Mouse (Mus musculus) heart, postnatal 36 days (tissue): Measurements from ENCODE around the gene Prpf3. TPM values are rescaled to one million over a fixed set of nuclear protein-coding genes. Genes with fewer than 3 reads are reported as not detected.
"Not testable (repeated sequence)": the region's sequence is repeated elsewhere in the genome, so short reads cannot be mapped to it uniquely, and the experiment has no call there.

Source experiments
- DNase-seq, 2 experiments: peaks; one replicate each; pipeline ENCODE4 v3.0.0; 2021 to 2022
- intact Hi-C: fragments of 180-260 bp; cut with DNase I; formaldehyde crosslinking; loops from one replicate; pipeline ENCODE4 v1.15.1; 2025
- total RNA-seq, 2 experiments: library from RNA; stranded (reverse); gene quantifications; 2 replicates each; pipeline ENCODE4 v1.2.3; 2021

Gene Prpf3
- total RNA-seq, 2 experiments from 2014 or later, result 17.6 to 21.3 TPM

- intact Hi-C loops, result no loop called here
- no peak for DNase-seq
These were observed 16.4 kb downstream of the Prpf3 start for GRCm38 (mm10) chr3:95839250-95839649.

- intact Hi-C loops, result no loop called here
- DNase-seq, result no peak
These were observed 26.6 kb downstream of the Prpf3 start for GRCm38 (mm10) chr3:95829053-95829452.

GRCm38 (mm10) chr3:95826275-95826674, 29.4 kb downstream of the Prpf3 start:
- intact Hi-C loops, result no loop called here
- DNase-seq, result no peak

GRCm38 (mm10) chr3:95820046-95821010, 35.4 kb downstream of the Prpf3 start:
- DNase-seq, result no peak
- intact Hi-C loops, result no loop called here

- intact Hi-C loops, result loop anchor here (2.0 kb wide), 1 partner anchor 35 kb away; the partner anchor contains the start of gene Prpf3
- DNase-seq, result peak; percentile 98 to 99
These were observed 36.2 kb downstream of the Prpf3 start for GRCm38 (mm10) chr3:95819351-95819985.

- DNase-seq, result peak; percentile 80 to 87
- intact Hi-C loops, result loop anchor here (2.0 kb wide), 1 partner anchor 36 kb away; the partner anchor contains the start of gene Prpf3
These were observed 37.0 kb downstream of the Prpf3 start, which contains the start of gene Rprd2 for GRCm38 (mm10) chr3:95818571-95819288. Gene Rprd2 (minus strand): TSS chr3:95818863.

- DNase-seq, result peak in 1 of 2 experiments; percentile 54
These were observed 37.6 kb downstream of the Prpf3 start for GRCm38 (mm10) chr3:95818026-95818511.

GRCm38 (mm10) chr3:95816681-95817080, 39.0 kb downstream of the Prpf3 start:
- no peak for DNase-seq
- intact Hi-C loops, result no loop called here

More at GRCm38 (mm10) chr3:95818026-95818511, 37.6 kb downstream of the Prpf3 start:
- intact Hi-C loops, result loop anchor here (2.0 kb wide), 1 partner anchor 37 kb away; the partner anchor contains the start of gene Prpf3

GRCm38 (mm10) chr3:95808384-95808783, 47.3 kb downstream of the Prpf3 start:
- intact Hi-C loops, result no loop called here
- DNase-seq, result no peak

- intact Hi-C loops, DNase-seq: not testable (repeated sequence)
These were observed 48.1 kb downstream of the Prpf3 start for GRCm38 (mm10) chr3:95807630-95808029.

GRCm38 (mm10) chr3:95806677-95807076, 49.0 kb downstream of the Prpf3 start:
- intact Hi-C loops, result no loop called here
- DNase-seq, result no peak

- intact Hi-C loops, result no loop called here
- DNase-seq, result no peak
These were observed 51.8 kb downstream of the Prpf3 start for GRCm38 (mm10) chr3:95803851-95804250.

GRCm38 (mm10) chr3:95798756-95799155, 56.9 kb downstream of the Prpf3 start:
- no peak for DNase-seq

GRCm38 (mm10) chr3:95794299-95794698, 61.4 kb downstream of the Prpf3 start:
- intact Hi-C loops, result no loop called here
- no peak for DNase-seq

More at GRCm38 (mm10) chr3:95798756-95799155, 56.9 kb downstream of the Prpf3 start:
- intact Hi-C loops, result no loop called here

GRCm38 (mm10) chr3:95793662-95794061, 62.0 kb downstream of the Prpf3 start:
- no peak for DNase-seq
- intact Hi-C loops, result no loop called here

- no peak for DNase-seq
- intact Hi-C loops, result no loop called here
These were observed 70.2 kb downstream of the Prpf3 start for GRCm38 (mm10) chr3:95785501-95785900.
